Comparison of ENCODE assay signal across 8 mouse cellular contexts in genomic region chr15:88890751-88891675, GRCm38 (mm10). TPM values are rescaled to one million over a fixed set of nuclear protein-coding genes. Genes with fewer than 3 reads are reported as not detected.
DNase-seq lines count a peak whose midpoint lies in the region; ATAC-seq and TF ChIP-seq lines count a peak whose summit lies in the region.

No protein-coding gene starts in this region.

- no peaks in the 10 kb centered on the region for H3K36me3 ChIP-seq in CH12.LX (replicated peaks in 1 of 2; ENCODE audit: control insufficient read depth in 1 of 2, insufficient read depth in 1 of 2, low read length in 1 of 2)
- H3K36me3 ChIP-seq in heart, embryonic 16.5 days (ENCODE audit: control insufficient read depth, insufficient read depth), result no peaks in the 10 kb centered on the region
- no peaks in the 10 kb centered on the region for H3K36me3 ChIP-seq in liver, embryonic 14.5 days (replicated peaks; ENCODE audit: control insufficient read depth, insufficient read depth, low read depth)
- no peaks in the 10 kb centered on the region for H3K36me3 ChIP-seq in stomach, postnatal 0 days (ENCODE audit: control insufficient read depth, insufficient read depth, low read length)

- no peak for TF ChIP-seq EP300 in CH12.LX (IDR thresholded peaks at IDR 0.05; ENCODE audit: low read length)
- no peak for TF ChIP-seq EP300 in liver, embryonic 14.5 days (IDR thresholded peaks at IDR 0.05; ENCODE audit: low read depth)
- no peak for TF ChIP-seq EP300 in stomach, postnatal 0 days (optimal IDR thresholded peaks at IDR 0.05)

- ATAC-seq in erythroid progenitor cell, adult 5-6 weeks (replicated peaks; ENCODE audit: low FRiP score, poor library complexity, severe bottlenecking), result peak; percentile 85
- peak; percentile 75 for ATAC-seq in heart, embryonic 16.5 days (replicated peaks; ENCODE audit: extremely low read depth, insufficient read depth, low FRiP score)
- ATAC-seq in liver, embryonic 14.5 days (ENCODE audit: insufficient read depth), result peak; percentile 91
- peak; percentile 93 for ATAC-seq in stomach, postnatal 0 days (ENCODE audit: low FRiP score, low TSS enrichment)

- H3K9me3 ChIP-seq in CH12.LX (replicated peaks; ENCODE audit: low read length), result no peaks in the 10 kb centered on the region
- H3K9me3 ChIP-seq in heart, embryonic 16.5 days (replicated peaks; ENCODE audit: control insufficient read depth, low read length), result no peaks in the 10 kb centered on the region
- no peaks in the 10 kb centered on the region for H3K9me3 ChIP-seq in liver, embryonic 14.5 days (ENCODE audit: control insufficient read depth, low read length)
- H3K9me3 ChIP-seq in stomach, postnatal 0 days (ENCODE audit: control insufficient read depth, low read length), result no peaks in the 10 kb centered on the region

- peak; percentile 33 for DNase-seq in CH12.LX (ENCODE audit: extremely low read depth)
- DNase-seq in c-Kit-negative CD71-positive TER-119-positive erythroid progenitor cells, embryonic 14.5 days (ENCODE audit: low read depth, low spot score), result peak; percentile 52
- peak; percentile 92 for DNase-seq in kidney, postnatal 14 days
- DNase-seq in liver, embryonic 14.5 days (ENCODE audit: low read depth in 3 of 3, low spot score in 3 of 3), result peak; percentile 55 to 64 (median 64)
- peak; percentile 65 for DNase-seq in neural tube, embryonic 10.5 days (ENCODE audit: extremely low spot score, low spot score)
- DNase-seq in stomach, postnatal 0 days (ENCODE audit: low spot score), result peak; percentile 93

- dilution Hi-C loops in CH12.LX (cut with MboI; ENCODE audit: extremely low pct_ligation_motif_present, extremely low pct_unique_long_range_greater_than_20kb, low sequenced_read_pairs), result no loop called here

- TF ChIP-seq RAD21 in CH12.LX (IDR thresholded peaks at IDR 0.05; ENCODE audit: low read depth, low read length), result no peak

- peaks cover 92% of the 10 kb centered on the region for H3K27me3 ChIP-seq in CH12.LX (replicated peaks)
- H3K27me3 ChIP-seq in heart, embryonic 16.5 days (ENCODE audit: control insufficient read depth, insufficient read depth, low read length), result peaks cover 2% of the 10 kb centered on the region; the same call in 1 of the 2 replicates
- no peaks in the 10 kb centered on the region for H3K27me3 ChIP-seq in liver, embryonic 14.5 days (ENCODE audit: control insufficient read depth, insufficient read depth, low read length)
- no peaks in the 10 kb centered on the region for H3K27me3 ChIP-seq in stomach, postnatal 0 days (ENCODE audit: control insufficient read depth, insufficient read depth, low read length)

- no peak overlapping the region for H3K27ac ChIP-seq in CH12.LX (ENCODE audit: insufficient read depth, low read depth)
- H3K27ac ChIP-seq in heart, embryonic 16.5 days (ENCODE audit: low read length), result no peak overlapping the region
- H3K27ac ChIP-seq in liver, embryonic 14.5 days, result no peak overlapping the region
- peak overlapping the region; percentile 63; the same call in 1 of the 2 replicates for H3K27ac ChIP-seq in stomach, postnatal 0 days (replicated peaks)

- in situ Hi-C loops in CH12.LX (cut with MboI; ENCODE audit: low pct_ligation_motif_present, low pct_unique_long_range_greater_than_20kb, low sequenced_read_pairs), result no loop called here

- TF ChIP-seq CTCF in CH12.LX (conservative IDR thresholded peaks at IDR 0.05 in 1 of 2, IDR thresholded peaks at IDR 0.05 in 1 of 2; ENCODE audit: low read depth in 2 of 2, low read length in 2 of 2), result no peak
- TF ChIP-seq CTCF in liver, embryonic 14.5 days (IDR thresholded peaks at IDR 0.05; ENCODE audit: low read depth), result no peak
- TF ChIP-seq CTCF in stomach, postnatal 0 days (IDR thresholded peaks at IDR 0.05; ENCODE audit: low read depth), result peak; percentile 33; the same call in 1 of the 2 replicates

- H3K4me3 ChIP-seq in CH12.LX (replicated peaks in 1 of 3; ENCODE audit: low read depth in 2 of 3, low read length in 2 of 3, poor library complexity in 1 of 3), result peak overlapping the region; percentile 18 to 60 (median 34)
- peak overlapping the region; percentile 52 for H3K4me3 ChIP-seq in heart, embryonic 16.5 days (ENCODE audit: low read length)
- H3K4me3 ChIP-seq in liver, embryonic 14.5 days (ENCODE audit: insufficient read depth in 1 of 2, low read depth in 2 of 2, low read length in 2 of 2), result peak overlapping the region; percentile 38 to 45
- peak overlapping the region; percentile 49 for H3K4me3 ChIP-seq in stomach, postnatal 0 days (ENCODE audit: low read depth, low read length)

- no peaks in the 10 kb centered on the region for H3K79me2 ChIP-seq in CH12.LX (replicated peaks; ENCODE audit: control insufficient read depth, extremely low read depth, insufficient read depth, poor library complexity, severe bottlenecking)

- peak overlapping the region; percentile 86 for H3K4me2 ChIP-seq in CH12.LX (ENCODE audit: insufficient read depth, low read depth, poor library complexity, severe bottlenecking)
- H3K4me2 ChIP-seq in heart, embryonic 16.5 days (ENCODE audit: low read depth, low read length), result peak overlapping the region; percentile 95
- H3K4me2 ChIP-seq in liver, embryonic 14.5 days (ENCODE audit: low read depth), result peak overlapping the region; percentile 68
- peak overlapping the region; percentile 95 for H3K4me2 ChIP-seq in stomach, postnatal 0 days (replicated peaks; ENCODE audit: low read depth)

- 2% methylated on average over 41 of the region's 41 CpGs for WGBS in heart, embryonic 16.5 days
- WGBS in liver, embryonic 14.5 days (ENCODE audit: insufficient replicate concordance), result 2% methylated on average over 41 of the region's 41 CpGs
- WGBS in stomach, postnatal 0 days, result 2% methylated on average over 36 of the region's 41 CpGs

- H3K9ac ChIP-seq in CH12.LX (ENCODE audit: insufficient read depth, low read depth), result no peak overlapping the region
- peak overlapping the region; percentile 72 for H3K9ac ChIP-seq in heart, embryonic 16.5 days (ENCODE audit: low read length)
- no peak overlapping the region for H3K9ac ChIP-seq in liver, embryonic 14.5 days (replicated peaks)
- peak overlapping the region; percentile 64 for H3K9ac ChIP-seq in stomach, postnatal 0 days (ENCODE audit: low read length)

- H3K4me1 ChIP-seq in CH12.LX (ENCODE audit: control insufficient read depth in 1 of 2, insufficient read depth in 2 of 2), result peaks cover 6 to 7% of the 10 kb centered on the region in 2 experiments; a peak in 3 of 4 replicates
- 0 out of 2 replicates have a peak, but pooled peaks cover 2% of the 10 kb centered on the region for H3K4me1 ChIP-seq in heart, embryonic 16.5 days (ENCODE audit: control insufficient read depth, insufficient read depth, low read length)
- H3K4me1 ChIP-seq in liver, embryonic 14.5 days (replicated peaks; ENCODE audit: control insufficient read depth in 2 of 2, insufficient read depth in 2 of 2, low read length in 1 of 2), result peaks cover 0 to 9% of the 10 kb centered on the region in 2 experiments; a peak in 3 of 4 replicates
- 0 out of 2 replicates have a peak, but pooled peaks cover 2% of the 10 kb centered on the region for H3K4me1 ChIP-seq in stomach, postnatal 0 days (replicated peaks; ENCODE audit: control insufficient read depth, insufficient read depth)

- TF ChIP-seq POLR2A in CH12.LX (IDR thresholded peaks at IDR 0.05; ENCODE audit: low read depth, low read length), result no peak

TF ChIP-seq in CH12.LX, 34 proteins besides CTCF, POLR2A, EP300 and RAD21:
- TF ChIP-seq NELFE (IDR thresholded peaks at IDR 0.05; ENCODE audit: low read depth, low read length) (no peak), MXI1 (IDR thresholded peaks at IDR 0.05; ENCODE audit: low read depth, low read length) (0 out of 2 replicates have a peak, but pooled peaks have one; percentile 7)

RNA-seq across cellular contexts. Expression of gene Pim3, which starts 29.0 kb away (rescaled TPM):
- total RNA-seq in CH12.LX (2012; rRNA removed) (19.0 and 20.4 TPM in 2 replicates), CH12.LX (2014; rRNA removed) (19.9 and 26.0 TPM in 2 replicates)
- polyA plus RNA-seq in CH12.LX (2012; ENCODE audit: insufficient read length, low read depth), result 11.4 and 14.1 TPM in 2 replicates
- 0.72 and 1.3 TPM in 2 replicates for total RNA-seq in erythroid progenitor cell, adult 5-6 weeks (2015; ENCODE audit: low replicate concordance)
- 0.68 and 1.5 TPM in 2 replicates for total RNA-seq in erythroid progenitor cell, adult 5-6 weeks (2017; ENCODE audit: low replicate concordance)
- 69.8 and 70.4 TPM in 2 replicates for polyA plus RNA-seq in heart, embryonic 16.5 days (2015; fragmentation: Nextera tagmentation; extraction: Ambion mirVana)
- 3.1 and 5.0 TPM in 2 replicates for polyA plus RNA-seq in liver, embryonic 14.5 days (2012; rRNA removed)
- polyA plus RNA-seq in liver, embryonic 14.5 days (2014; fragmentation: Nextera tagmentation; extraction: Ambion mirVana), result 8.1 and 8.5 TPM in 2 replicates
- polyA plus RNA-seq in stomach, postnatal 0 days (2015; fragmentation: Nextera tagmentation; extraction: Ambion mirVana), result 63.6 and 69.4 TPM in 2 replicates

Comparison
In these comparisons a context has a peak if more than half of its experiments do, and no peak if none do; other contexts are left out.
1. DNase-seq: peak in every context shown above with its lines; median percentile 93 in stomach, postnatal 0 days; 92 in kidney, postnatal 14 days; 65 in neural tube, embryonic 10.5 days; 64 in liver, embryonic 14.5 days; 52 in c-Kit-negative CD71-positive TER-119-positive erythroid progenitor cells, embryonic 14.5 days; 33 in CH12.LX.
2. H3K9ac ChIP-seq: peak in heart, embryonic 16.5 days (single experiment) and stomach, postnatal 0 days (single experiment); none in CH12.LX (single experiment) and liver, embryonic 14.5 days (single experiment).
3. Peak in every context shown above with its lines, with median percentiles within 50 percentile points of each other: H3K4me2 ChIP-seq, H3K4me3 ChIP-seq and ATAC-seq.